Mouse (Mus musculus) testis, postnatal 10 days (tissue): ENCODE results near the gene Zc3h7b.
A peak's percentile ranks its signal among the peaks of the same experiment; 100 is the strongest.

Source experiments
- DNase-seq: peaks from one replicate; pipeline ENCODE4 v3.0.0; 2021; ENCODE audit warnings: low spot score

The Zc3h7b gene

GRCm38 (mm10) chr15:81814716-81815370 lies 70.0 kb downstream of the Zc3h7b start:
- no peak for DNase-seq

DNA sequence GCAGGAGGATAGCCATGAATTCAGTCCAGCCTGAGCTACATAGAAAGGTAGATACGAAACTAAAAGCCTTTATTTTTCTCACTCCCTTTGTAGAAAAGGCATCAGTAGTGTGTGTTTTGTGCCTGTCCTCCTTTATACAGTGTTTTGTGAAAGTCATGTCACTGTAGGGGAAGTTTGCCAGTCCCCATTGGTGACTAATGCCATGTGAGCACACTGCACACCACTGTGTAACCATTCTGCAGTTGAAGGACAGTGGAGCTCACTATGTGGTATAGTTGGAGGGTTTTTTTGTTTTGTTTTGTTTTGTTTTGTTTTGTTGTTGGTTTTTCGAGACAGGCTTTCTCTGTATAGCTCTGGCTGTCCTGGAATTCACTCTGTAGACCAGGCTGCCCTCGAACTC lies 73.5 kb downstream of the Zc3h7b start:
- no peak for DNase-seq

DNA sequence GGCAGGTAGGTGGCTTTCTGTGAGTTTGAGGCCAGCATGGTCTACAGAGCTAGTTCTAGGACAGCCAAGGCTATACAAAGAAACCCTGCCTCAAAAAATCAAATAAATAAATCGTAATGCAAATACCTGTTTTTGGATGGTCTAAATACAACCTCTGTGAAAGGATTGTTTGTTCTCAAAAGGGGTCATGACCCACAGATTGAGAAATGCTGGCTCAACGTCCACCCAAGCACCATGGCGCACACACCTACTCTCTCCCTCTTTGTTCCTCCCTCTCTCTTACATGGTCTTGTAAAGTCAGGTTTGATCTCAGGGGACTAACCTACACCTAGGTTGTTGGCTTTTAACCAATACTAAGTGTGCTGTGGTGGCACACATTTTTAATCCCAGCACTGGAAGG lies 77.8 kb downstream of the Zc3h7b start:
- DNase-seq = no peak

DNA sequence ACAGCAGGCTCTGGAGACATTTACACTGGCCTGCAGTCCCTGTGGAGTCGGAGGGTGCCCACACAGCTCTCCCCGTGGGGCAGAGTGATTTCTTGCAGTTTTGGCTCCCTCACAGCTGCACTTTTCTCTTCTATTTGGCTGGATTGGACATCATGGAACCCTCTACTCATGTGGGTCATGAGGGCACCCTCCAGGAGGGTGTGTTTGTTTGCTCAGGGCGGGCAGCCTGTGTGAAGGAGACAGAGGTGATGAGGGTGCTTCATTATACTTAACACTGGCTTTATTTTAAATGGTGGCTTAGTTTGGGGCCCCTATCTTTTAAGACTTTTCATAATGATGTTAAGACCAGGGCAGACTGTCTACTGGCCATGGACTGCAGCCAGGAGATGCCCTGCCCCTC lies 80.0 kb downstream of the Zc3h7b start:
- no peak for DNase-seq

DNA sequence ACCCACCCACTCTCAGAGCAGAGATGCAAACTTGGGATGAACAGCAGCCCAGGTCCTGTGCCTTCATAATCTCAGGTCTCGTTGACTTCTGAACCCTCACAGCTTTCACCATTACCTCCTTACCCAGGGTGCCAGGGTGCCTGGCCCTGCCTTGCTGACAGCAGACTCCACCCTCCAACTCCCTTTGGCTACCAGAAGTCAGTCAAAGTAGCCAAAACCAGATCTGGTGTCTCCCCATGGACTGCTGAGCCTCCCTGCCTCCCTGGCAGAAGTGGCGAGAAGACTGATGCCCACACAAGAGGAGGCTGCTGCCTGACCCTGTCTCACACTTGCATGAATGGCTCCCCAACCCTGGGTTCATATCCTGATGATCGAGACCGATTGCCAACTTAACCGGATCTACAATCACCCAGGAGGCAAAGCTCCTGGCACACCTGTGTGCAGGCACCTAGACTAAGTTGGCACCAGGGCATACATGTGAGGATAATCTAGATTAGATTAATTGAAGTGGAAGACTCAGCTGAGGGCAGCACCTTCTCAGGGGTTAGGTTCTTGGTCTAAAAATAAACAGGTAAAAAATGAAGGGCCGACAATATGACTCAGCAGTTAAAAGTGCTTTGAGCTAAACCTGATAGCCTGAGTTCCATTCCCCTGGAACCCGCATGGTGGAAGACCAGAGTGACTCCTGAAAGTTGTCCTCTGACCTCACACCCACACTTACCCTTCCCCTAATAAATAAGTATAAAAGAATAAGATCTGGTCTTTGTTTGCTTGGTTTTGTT lies 83.8 kb downstream of the Zc3h7b start:
- DNase-seq = no peak

DNA sequence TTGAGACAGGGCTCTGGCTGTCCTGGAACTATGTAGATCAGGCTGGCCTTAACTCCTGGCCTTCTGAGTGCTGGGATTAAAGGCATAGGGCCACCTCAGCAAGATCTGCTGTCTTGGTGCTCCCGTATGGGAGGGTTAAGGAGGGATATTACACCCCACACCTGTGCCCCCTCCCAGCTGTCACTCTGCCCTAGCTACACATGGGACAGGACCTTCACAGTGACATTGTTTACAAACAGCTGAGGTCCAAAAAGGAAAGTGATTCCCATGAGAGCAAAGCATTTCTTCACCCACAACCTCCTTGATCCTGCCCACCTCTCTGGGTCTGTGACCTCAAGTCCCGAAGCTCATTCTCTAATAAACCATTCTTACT lies 84.3 kb downstream of the Zc3h7b start:
- no peak for DNase-seq

- DNase-seq = no peak
Observed at GRCm38 (mm10) chr15:81830530-81830929, 85.7 kb downstream of the Zc3h7b start.

DNA sequence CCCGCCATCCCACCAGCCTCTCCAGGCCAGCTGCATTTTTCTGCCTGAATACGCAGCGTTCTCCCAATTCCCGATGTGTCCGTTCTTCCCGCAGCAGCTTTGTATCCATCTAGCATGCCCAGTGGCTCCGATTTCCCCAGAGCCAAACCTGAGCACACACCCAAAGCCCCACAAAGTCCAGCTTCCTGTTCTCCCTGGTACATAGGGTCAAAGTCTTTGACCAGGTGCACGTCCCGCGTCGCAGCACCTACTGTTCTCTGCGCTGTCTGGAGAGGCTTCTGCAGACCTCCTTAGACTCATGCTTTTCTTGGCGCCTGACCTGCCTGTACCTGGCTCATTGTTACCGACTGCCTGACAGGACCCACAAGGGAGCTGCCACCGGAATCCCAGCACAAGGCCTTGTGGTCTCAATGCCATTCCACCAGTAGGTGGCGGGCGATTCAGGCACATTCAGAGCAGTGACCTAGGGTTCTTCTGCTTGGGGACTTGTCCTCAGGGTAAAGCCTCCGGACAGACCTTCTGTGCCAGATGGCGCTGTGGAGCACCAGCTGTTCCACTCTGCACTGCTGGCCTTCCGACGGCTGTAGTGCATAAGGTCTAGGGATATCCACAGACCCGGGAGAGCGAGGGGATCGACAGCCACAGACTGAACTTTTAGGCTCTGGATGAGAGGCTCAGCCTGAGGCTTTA lies 86.4 kb downstream of the Zc3h7b start:
- DNase-seq = peak; percentile 95

DNA sequence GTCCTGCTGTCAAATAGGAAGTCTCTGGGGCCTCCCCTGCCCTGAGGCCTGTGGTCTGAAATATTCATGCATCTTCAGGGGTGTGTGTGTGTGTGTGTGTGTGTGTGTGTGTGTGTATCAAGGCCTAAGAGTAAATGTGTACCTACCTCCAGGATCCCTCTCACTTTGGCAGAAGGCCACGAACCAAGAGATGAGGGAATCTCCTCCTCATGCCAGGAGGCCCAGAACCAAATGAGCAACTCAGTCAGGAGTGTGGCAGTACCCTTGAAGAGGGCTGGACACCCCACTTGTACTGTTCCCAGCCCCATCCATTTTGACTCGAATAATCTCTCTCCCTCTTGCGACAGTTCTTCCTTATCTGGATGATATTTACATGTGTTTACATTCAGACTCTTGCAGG lies 87.4 kb downstream of the Zc3h7b start:
- DNase-seq = no peak

DNA sequence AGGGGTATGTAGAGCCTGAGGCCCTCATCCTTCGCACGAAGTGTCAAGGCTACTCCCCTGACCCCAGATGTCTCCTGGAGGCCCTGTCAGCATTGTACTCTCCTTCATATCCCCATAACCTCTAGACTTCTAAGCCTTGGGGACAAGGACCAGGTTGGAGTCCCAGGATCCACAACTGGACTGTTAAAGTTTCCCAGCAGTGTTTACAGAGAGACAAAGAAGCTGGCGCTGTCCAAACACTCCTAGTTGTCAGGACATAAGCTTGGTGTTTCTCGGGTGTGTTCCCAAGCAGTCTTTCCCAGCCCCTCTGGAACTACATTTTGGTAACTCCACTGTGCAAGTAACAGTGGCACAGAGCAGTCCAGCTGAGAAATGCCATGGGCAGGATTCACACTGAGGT lies 88.6 kb downstream of the Zc3h7b start:
- no peak for DNase-seq

DNA sequence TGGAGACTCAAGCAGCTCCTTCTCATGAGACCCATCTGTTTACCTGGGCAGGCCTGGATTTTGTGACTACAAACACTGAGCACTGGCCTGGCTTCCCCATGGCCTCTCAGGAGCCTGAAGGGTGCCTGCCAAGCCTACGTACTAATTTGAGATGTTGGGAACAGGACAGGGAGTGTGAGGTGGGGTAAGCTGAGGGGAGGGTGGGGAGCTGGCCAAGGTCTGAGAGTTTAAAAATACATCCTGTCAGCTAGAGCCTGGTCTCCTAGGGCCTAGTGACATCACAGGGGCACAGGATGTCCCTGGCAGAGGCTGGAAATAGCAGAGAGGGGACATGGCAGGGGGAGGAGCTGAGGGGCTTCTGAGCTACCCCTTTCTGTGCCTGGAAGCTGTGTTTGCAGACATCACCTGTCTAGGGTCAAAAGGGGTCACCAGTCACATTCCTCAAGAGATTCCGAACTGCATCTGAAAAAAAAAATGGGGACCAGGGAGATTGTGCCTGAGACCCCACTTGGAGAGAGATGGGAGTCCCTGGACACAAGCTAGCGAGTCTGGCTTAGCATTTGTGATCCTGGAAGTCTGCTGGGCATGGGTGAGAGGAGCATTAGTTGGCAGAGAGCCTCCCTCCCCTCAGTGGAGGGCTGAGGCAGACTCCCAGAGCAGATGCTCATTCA lies 89.4 kb downstream of the Zc3h7b start:
- no peak for DNase-seq

DNA sequence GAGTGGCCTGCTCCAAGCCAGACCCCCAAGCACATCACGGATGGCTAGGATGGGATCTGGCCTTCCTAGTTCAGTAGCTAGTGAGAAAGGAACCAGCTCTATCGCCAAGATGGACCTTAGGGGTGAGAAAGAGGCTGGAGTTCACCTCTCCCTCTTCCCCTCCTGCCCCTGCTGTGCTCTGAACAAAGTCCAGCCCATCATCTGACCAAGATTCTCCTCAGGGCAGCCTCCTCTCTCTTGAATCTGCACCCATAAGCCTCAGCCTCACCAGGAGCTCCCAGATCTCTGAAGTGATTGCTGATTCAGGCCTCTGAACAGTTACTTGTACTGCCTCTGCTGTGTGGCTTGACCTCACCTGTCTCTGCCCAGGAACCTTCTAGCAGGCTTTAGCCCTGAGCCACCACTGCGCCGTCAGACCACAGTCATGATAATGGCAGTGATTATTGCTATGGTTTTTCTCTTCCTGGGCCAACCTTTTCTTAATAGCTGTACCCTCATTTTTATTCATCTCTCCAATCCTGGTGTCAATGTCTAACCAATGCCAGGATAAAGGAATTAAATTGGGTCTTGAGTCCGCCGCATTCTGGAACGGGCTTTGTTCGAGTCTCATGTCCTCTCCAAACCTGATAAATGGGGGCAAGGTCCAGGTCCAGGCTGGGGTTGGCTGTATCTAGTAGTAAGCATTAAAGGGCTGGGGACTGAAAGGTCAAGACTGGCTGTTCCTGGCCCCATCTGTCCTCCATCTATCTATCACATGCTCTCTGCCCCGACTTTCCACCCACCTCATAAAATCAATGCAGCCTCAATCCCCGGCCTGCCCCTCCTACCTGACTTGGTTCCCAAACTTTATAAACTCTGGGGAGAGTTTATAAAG lies 90.4 kb downstream of the Zc3h7b start:
- no peak for DNase-seq

GRCm38 (mm10) chr15:81836124-81836821 lies 91.4 kb downstream of the Zc3h7b start:
- peak; percentile 86 for DNase-seq

DNA sequence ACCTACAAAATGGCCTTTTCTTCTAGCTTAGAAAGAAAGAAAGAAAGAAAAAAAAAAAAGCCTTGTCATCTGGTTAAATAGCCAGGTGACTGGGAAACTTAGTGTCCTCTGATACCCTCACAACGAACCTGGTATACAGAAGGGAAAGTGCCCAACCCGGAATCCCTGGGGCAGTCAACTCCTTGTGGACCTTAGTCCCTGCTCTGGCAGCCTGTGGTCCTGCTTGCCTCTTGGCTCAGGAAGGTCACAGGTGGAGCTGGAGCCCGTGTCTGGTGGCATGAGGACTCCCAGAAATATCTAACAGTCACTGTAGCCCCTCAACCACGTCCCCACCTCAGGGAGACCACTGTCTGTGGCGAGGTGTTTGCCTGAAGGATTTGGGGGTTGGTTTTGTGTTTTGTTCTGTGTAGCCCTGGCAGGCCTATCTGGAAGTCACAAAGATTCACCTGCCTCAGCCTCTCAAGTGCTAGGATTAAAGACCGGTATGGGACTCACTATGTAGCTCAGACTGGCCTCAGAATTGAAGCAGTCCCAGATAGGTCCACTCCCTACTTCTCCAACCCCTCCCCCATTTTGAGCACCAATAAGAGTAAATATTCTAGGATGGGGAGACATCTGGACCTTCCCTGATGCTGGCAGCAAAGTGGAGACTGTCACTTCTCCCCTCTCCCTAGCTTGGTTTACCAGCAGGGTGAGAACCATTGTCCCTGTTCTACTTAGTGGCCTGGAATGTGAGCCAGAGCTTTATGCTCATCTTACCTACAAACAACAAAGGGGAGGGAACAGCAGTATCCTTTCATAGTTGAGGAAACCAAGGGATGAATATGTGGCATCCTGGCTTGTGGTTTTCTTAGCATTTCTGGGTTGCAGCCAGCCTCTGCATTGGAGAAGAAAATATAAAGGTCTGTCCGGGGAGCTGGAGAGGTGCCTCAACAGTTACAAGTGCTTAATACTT lies 92.4 kb downstream of the Zc3h7b start:
- DNase-seq = no peak

DNA sequence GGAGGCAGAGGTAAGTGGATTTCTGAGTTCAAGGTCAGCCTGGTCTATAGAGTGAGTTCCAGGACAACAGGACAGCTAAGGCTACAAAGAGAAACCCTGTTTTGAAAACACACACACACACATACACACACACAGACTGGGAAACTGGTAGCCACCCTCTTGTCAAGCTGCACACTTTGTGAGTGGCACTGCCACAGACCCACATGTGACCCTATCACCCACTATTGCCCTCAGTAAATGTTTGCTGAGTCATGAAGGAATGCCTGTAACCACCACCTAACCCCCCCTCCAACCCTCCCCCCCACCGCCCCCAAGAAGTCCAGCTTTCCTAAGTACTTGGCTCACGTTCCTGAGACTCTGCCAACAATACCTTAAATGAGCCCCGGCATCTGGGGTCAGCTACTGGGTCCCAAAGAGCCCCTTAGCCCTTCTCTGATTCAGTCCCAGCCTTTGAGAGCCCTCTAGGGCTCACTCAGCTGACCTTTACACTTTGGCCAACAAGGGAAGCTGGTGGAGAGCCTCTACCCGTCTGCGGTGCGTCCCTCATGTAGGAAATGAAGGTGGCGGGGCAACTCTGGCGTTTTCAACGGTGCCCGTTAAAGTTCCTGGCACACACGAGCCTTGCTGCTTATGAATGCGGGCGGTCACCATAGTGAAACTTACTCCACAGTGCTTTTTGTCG lies 93.8 kb downstream of the Zc3h7b start:
- no peak for DNase-seq

GRCm38 (mm10) chr15:81839634-81840033 lies 94.8 kb downstream of the Zc3h7b start:
- DNase-seq = peak; percentile 91

- DNase-seq = no peak
Observed at GRCm38 (mm10) chr15:81840306-81840705, 95.4 kb downstream of the Zc3h7b start.

- DNase-seq = no peak
Observed at GRCm38 (mm10) chr15:81842275-81842674, 97.4 kb downstream of the Zc3h7b start.

DNA sequence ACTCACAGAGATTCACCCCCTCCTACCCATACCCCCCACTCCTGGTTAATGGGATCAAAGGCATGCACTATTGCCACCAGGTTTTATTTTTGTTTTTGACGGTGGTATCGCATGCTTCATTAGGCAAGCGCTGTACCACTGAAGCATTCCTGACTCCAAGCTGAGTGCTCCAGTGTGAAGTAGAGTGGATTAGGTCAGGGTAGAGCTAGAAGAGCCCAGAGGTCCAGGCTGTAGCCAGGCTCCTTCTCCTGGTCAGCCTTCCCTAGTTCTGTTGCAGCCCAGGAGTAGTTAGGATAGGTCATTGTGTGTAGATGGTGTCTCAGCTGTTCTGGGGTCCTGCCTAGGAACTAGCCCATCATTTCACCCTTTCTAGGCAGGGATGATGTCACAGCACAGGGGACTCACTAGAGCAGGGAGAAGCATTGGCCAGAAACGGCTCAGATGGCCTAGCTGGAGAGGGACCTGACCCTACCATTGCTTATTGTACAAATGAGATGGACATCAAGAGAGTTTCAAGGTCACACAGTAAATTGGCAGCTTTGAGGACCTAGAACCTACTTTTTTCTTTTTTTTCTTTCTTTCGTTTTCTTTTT lies 100.3 kb downstream of the Zc3h7b start:
- no peak for DNase-seq
